Mouse (Mus musculus): ENCODE data around the gene Sertad1. TPM values are rescaled to one million over a fixed set of nuclear protein-coding genes. Genes with fewer than 3 reads are reported as not detected.
A peak's percentile ranks its signal among the peaks of the same experiment; 100 is the strongest.
"Not testable (repeated sequence)": the region's sequence is repeated elsewhere in the genome, so short reads cannot be mapped to it uniquely, and the experiment has no call there.

The Sertad1 gene
- polyA plus RNA-seq, 1 experiment from 2014 or later = 10.7 TPM

GRCm38 (mm10) chr7:27490543-27491329 lies 4.0 kb downstream of the Sertad1 start:
- H3K36me3 ChIP-seq = no peaks in the 10 kb centered on the region
- H3K4me2 ChIP-seq = peak overlapping the region; percentile 48
- WGBS = 3% methylated on average over 27 of the region's 33 CpGs
- ATAC-seq (ENCODE audit: low FRiP score) = 0 out of 2 replicates have a peak, but pooled peaks have one; percentile 11
- H3K27me3 ChIP-seq = peaks cover 12% of the 10 kb centered on the region
- peaks cover 26% of the 10 kb centered on the region for H3K4me1 ChIP-seq (replicated peaks)
- peak overlapping the region; percentile 58 for H3K27ac ChIP-seq
- no peaks in the 10 kb centered on the region for H3K9me3 ChIP-seq
- H3K9ac ChIP-seq = peak overlapping the region; percentile 64; the same call in 1 of the 2 replicates
- H3K4me3 ChIP-seq = peak overlapping the region; percentile 28

DNA sequence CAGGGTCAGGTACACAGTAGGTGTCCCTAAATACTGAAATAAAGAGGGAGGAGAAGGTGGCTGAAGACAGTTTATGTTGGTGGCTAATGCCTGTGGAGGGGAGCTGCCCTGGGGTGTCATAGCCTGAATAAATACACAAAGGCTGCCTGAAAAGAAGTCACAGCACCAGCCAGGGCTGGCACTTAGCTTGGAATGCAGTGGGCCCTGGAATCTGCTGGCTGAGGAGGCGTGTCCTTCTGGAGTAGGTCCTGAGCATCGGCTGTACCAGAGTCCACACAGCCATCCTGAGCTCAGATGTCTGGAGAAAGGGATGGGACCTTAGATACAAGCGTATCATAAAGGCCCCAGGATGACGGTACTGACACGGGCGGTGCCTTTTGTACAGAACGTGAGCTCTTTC lies 5.1 kb downstream of the Sertad1 start:
- Histone ChIP-seq H3K9ac (no peak overlapping the region), H3K9me3 (no peaks in the 10 kb centered on the region), H3K27ac (no peak overlapping the region), H3K4me3 (no peak overlapping the region), H3K36me3 (no peaks in the 10 kb centered on the region), H3K27me3 (peaks cover 12% of the 10 kb centered on the region), H3K4me2 (no peak overlapping the region), H3K4me1 (replicated peaks) (peaks cover 23% of the 10 kb centered on the region)
- ATAC-seq (ENCODE audit: low FRiP score) = no peak
- WGBS = 73% methylated on average over 7 of the region's 7 CpGs

DNA sequence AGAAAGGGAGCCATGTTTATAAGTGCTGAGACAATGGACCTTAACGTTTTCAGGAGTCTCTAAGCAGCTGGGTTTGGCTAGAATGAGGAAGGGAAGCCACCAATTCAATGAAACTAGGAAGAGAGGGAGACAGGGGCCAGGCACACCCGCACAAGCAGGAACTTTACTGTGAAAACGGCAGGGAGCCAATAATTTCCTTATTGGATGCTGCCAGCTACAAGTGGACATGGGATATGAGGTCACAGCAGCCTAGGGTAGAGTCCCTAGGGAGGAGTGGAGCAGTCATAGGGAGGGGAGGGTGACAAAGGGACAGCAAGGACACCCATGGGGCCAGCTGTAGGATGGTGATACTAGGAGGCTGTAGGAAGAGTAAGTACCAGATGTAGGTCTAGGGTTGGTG lies 6.3 kb downstream of the Sertad1 start:
- Histone ChIP-seq H3K9ac (no peak overlapping the region), H3K27ac (no peak overlapping the region), H3K4me1 (replicated peaks) (peaks cover 16% of the 10 kb centered on the region), H3K9me3 (no peaks in the 10 kb centered on the region), H3K36me3 (no peaks in the 10 kb centered on the region), H3K27me3 (peaks cover 12% of the 10 kb centered on the region), H3K4me2 (no peak overlapping the region), H3K4me3 (no peak overlapping the region)
- ATAC-seq (ENCODE audit: low FRiP score) = no peak
- WGBS = 80% methylated on average over 3 of the region's 3 CpGs

DNA sequence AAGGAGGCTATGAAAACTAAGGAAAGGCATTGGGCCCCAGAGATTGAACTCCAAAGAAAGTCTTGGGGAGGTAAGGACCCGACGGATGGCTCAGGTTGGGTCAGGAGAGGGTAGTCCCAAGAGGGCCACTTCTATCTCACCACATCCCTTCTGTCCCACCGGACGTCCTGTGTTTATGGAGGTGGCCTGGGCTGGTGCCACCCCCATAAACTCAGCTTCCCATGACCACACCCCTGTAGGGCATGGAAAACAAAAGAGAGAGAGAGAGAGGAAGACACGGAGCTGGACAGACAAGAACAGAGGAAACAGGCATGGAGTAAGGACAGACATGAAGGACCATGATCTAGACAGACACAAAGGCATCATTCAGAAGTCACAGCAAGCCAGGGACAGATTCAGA lies 6.7 kb downstream of the Sertad1 start:
- no peak for ATAC-seq (ENCODE audit: low FRiP score)
- Histone ChIP-seq H3K4me2 (no peak overlapping the region), H3K4me1 (replicated peaks) (peaks cover 13% of the 10 kb centered on the region), H3K36me3 (no peaks in the 10 kb centered on the region), H3K4me3 (no peak overlapping the region), H3K27me3 (peaks cover 12% of the 10 kb centered on the region), H3K9me3 (no peaks in the 10 kb centered on the region), H3K27ac (no peak overlapping the region), H3K9ac (no peak overlapping the region)
- 88% methylated on average over 5 of the region's 5 CpGs for WGBS

- 89% methylated on average over 9 of the region's 9 CpGs for WGBS
- not testable (repeated sequence) for H3K36me3 ChIP-seq, H3K9me3 ChIP-seq
Measured at GRCm38 (mm10) chr7:27494659-27495367, 8.1 kb downstream of the Sertad1 start.

GRCm38 (mm10) chr7:27499036-27499435 lies 12.3 kb downstream of the Sertad1 start, which contains the start of gene Prx:
Prx (plus strand) TSS chr7:27499324.
- H3K4me1 ChIP-seq (replicated peaks) = no peaks in the 10 kb centered on the region
- H3K36me3 ChIP-seq = no peaks in the 10 kb centered on the region
- no peaks in the 10 kb centered on the region for H3K9me3 ChIP-seq
- no peak within 1 kb of the TSS for H3K4me2 ChIP-seq
- no peaks in the 10 kb centered on the region for H3K27me3 ChIP-seq
- no peak for ATAC-seq (ENCODE audit: low FRiP score)
- 60% methylated on average over 3 of the region's 3 CpGs for WGBS
- H3K4me3 ChIP-seq = no peak within 1 kb of the TSS
- no peak within 1 kb of the TSS for H3K27ac ChIP-seq
- no peak within 1 kb of the TSS for H3K9ac ChIP-seq

More at GRCm38 (mm10) chr7:27494659-27495367, 8.1 kb downstream of the Sertad1 start:
- H3K27ac ChIP-seq; H3K4me3 ChIP-seq; H3K27me3 ChIP-seq; ATAC-seq (ENCODE audit: low FRiP score); H3K9ac ChIP-seq; H3K4me2 ChIP-seq: not testable (repeated sequence)
- peaks cover 13% of the 10 kb centered on the region for H3K4me1 ChIP-seq (replicated peaks)

DNA sequence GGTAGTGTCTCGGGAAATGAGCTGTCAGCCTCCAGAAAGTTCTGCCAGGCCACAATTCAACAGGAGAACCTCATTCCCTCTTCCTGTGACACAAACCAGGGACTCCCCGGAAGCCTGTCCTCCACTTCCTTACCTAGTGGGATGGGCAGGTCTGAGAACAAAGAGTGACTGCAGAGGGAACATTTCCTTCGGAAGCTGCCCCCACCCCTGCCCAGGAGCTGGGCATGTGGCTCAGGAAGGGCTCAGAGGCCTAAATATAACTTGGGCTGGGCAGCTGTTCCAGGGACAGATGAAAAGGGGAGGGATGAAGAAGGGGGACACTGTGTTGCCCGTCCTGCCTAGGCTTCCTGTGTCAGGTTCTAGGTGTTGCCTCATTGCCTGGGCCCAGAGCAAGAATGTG lies 14.9 kb downstream of the Sertad1 start:
- H3K9me3 ChIP-seq = no peaks in the 10 kb centered on the region
- H3K9ac ChIP-seq = no peak overlapping the region
- H3K27me3 ChIP-seq = no peaks in the 10 kb centered on the region
- no peak overlapping the region for H3K4me3 ChIP-seq
- H3K36me3 ChIP-seq = no peaks in the 10 kb centered on the region
- 70% methylated on average over 4 of the region's 4 CpGs for WGBS
- H3K4me2 ChIP-seq = no peak overlapping the region
- H3K27ac ChIP-seq = no peak overlapping the region
- no peak for ATAC-seq (ENCODE audit: low FRiP score)
- H3K4me1 ChIP-seq (replicated peaks) = peaks cover 1% of the 10 kb centered on the region; the same call in 1 of the 2 replicates

GRCm38 (mm10) chr7:27506765-27507370 lies 20.2 kb downstream of the Sertad1 start:
- Histone ChIP-seq H3K27ac (peak overlapping the region; percentile 96), H3K4me1 (replicated peaks) (peaks cover 9% of the 10 kb centered on the region), H3K9ac (peak overlapping the region; percentile 51; the same call in 1 of the 2 replicates), H3K27me3 (no peaks in the 10 kb centered on the region), H3K36me3 (no peaks in the 10 kb centered on the region), H3K4me2 (peak overlapping the region; percentile 59), H3K9me3 (no peaks in the 10 kb centered on the region), H3K4me3 (peak overlapping the region; percentile 51)
- WGBS = 39% methylated on average over 9 of the region's 9 CpGs
- ATAC-seq (ENCODE audit: low FRiP score) = no peak

- Histone ChIP-seq H3K9me3 (no peaks in the 10 kb centered on the region), H3K4me2 (peak overlapping the region; percentile 59), H3K4me1 (replicated peaks) (peaks cover 9% of the 10 kb centered on the region), H3K27me3 (no peaks in the 10 kb centered on the region), H3K36me3 (no peaks in the 10 kb centered on the region), H3K27ac (peak overlapping the region; percentile 96), H3K4me3 (peak overlapping the region; percentile 51), H3K9ac (peak overlapping the region; percentile 72)
- under 1% methylated on average over 54 of the region's 54 CpGs for WGBS
- peak; percentile 91 for ATAC-seq (ENCODE audit: low FRiP score)
Measured at GRCm38 (mm10) chr7:27507711-27508647, 21.3 kb downstream of the Sertad1 start.

DNA sequence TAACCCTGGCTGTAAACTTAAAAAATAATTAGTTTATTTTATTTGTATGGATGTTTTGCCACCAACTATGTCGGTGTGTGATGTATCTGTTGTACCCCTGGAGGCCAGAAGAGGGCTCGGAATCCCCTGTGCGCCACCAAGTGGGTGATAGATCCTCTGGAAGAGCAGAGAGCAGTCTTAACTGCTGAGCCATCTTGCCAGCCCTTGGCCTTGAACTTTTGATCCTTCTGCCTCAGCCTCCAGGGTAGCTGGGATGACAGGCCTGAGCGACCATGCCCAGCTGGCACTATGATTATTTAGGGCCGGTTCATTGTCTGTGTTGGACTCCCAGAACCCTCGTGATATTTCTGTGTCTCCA lies 21.9 kb downstream of the Sertad1 start:
- ATAC-seq (ENCODE audit: low FRiP score) = peak; percentile 64
- peak overlapping the region; percentile 51 for H3K4me3 ChIP-seq
- no peak overlapping the region for H3K9ac ChIP-seq
- no peaks in the 10 kb centered on the region for H3K9me3 ChIP-seq
- WGBS = 26% methylated on average over 6 of the region's 6 CpGs
- H3K27me3 ChIP-seq = no peaks in the 10 kb centered on the region
- H3K4me2 ChIP-seq = peak overlapping the region; percentile 59
- peak overlapping the region; percentile 96 for H3K27ac ChIP-seq
- peaks cover 9% of the 10 kb centered on the region for H3K4me1 ChIP-seq (replicated peaks)
- no peaks in the 10 kb centered on the region for H3K36me3 ChIP-seq

DNA sequence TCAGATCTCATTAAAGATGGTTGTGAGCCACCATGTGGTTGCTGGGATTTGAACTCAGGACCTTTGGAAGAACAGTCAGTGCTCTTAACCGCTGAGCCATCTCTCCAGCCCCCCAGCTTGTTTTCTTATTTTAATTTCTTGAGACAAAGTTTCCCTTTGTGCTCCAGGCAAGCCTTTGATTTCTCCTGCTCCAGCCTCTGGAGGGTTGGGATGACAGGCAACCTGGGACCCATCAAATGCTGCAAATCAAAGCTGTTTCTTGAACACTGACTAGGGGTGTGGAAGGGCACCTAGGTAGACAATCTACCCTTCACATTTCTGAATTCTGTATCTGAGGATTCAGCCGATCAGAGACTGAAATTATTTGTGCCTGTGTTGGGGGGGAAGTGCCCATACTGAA lies 24.1 kb downstream of the Sertad1 start:
- Histone ChIP-seq H3K4me2 (no peak overlapping the region), H3K4me1 (replicated peaks) (peaks cover 9% of the 10 kb centered on the region), H3K36me3 (no peaks in the 10 kb centered on the region), H3K27ac (no peak overlapping the region), H3K27me3 (no peaks in the 10 kb centered on the region), H3K4me3 (no peak overlapping the region), H3K9ac (no peak overlapping the region), H3K9me3 (no peaks in the 10 kb centered on the region)
- WGBS = 84% methylated on average over 2 of the region's 2 CpGs
- no peak for ATAC-seq (ENCODE audit: low FRiP score)
